Mouse (Mus musculus): Measurements from ENCODE around the gene Rtn4rl2. TPM values are rescaled to one million over a fixed set of nuclear protein-coding genes. Genes with fewer than 3 reads are reported as not detected.
A peak's percentile ranks its signal among the peaks of the same experiment; 100 is the strongest.

Gene Rtn4rl2
- polyA plus RNA-seq, 1 experiment from 2014 or later, result 12.8 TPM

DNA sequence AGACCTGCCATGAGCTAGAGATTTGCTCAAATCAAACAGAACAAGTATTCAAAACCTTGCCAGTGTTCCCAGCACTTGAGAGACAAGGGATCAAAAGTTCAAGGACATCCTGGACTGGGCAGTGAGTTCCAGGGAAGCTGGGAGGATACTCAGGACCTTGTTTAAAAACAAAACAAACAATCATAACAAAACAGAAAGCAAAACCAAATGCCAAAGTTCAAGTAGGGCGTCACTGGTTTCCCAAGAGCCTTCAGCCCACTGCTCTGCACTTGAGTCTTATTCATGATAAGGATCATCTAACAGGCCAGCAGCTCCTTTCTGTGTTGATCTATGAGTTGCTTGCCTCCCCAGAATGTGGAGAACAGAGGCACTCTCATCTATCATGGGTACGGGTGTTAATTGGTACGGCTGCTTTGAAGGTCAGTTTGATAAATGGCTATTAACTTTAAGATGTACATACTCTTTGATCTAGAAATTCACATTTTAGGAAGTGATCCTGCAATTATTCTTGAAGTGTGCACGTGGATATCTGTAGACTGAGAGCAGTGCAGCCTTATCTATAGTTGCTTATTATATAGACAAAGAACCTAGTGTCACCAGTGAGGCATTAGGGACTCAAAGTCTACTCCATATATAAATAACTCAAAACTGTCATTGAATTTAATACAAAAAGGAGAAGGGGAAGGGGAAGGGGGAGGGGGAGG, 9.1 kb upstream of the Rtn4rl2 start:
- H3K9me3 ChIP-seq, result no peaks in the 10 kb centered on the region
- H3K9ac ChIP-seq (replicated peaks), result no peak overlapping the region
- H3K27ac ChIP-seq (replicated peaks), result no peak overlapping the region
- no peak for ATAC-seq (replicated peaks)
- no peak overlapping the region for H3K4me2 ChIP-seq (replicated peaks)
- WGBS, result 78% methylated on average over 4 of the region's 4 CpGs
- peaks cover 8% of the 10 kb centered on the region; the same call in 1 of the 2 replicates for H3K4me1 ChIP-seq
- no peaks in the 10 kb centered on the region for H3K27me3 ChIP-seq
- H3K4me3 ChIP-seq, result no peak overlapping the region
- H3K36me3 ChIP-seq, result no peaks in the 10 kb centered on the region

DNA sequence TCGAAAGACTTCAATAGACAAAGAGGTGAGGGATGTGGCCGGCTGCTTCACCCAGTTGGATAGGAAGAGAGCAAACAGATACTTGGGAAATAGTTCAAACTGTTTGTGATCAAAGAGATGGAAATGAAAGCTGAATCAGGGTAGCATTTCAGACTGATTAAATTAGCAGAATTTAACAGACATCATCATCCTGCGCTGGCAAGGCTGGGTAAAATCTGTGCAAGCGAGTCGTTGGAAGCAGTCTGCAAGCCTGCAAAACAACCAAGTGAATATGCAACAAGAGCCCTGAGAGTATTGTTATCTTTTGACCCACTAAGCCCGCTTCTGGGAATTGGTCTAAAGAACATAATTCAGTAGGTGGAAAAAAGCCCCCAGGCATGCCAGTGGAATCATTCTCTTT, 6.8 kb upstream of the Rtn4rl2 start:
- Histone ChIP-seq H3K4me2 (replicated peaks) (no peak overlapping the region), H3K36me3 (no peaks in the 10 kb centered on the region), H3K4me3 (no peak overlapping the region), H3K27me3 (peaks cover 7% of the 10 kb centered on the region; the same call in 1 of the 2 replicates), H3K9ac (replicated peaks) (no peak overlapping the region), H3K9me3 (no peaks in the 10 kb centered on the region), H3K27ac (replicated peaks) (peak overlapping the region; percentile 67), H3K4me1 (peaks cover 20% of the 10 kb centered on the region)
- WGBS, result 31% methylated on average over 6 of the region's 6 CpGs
- ATAC-seq (replicated peaks), result no peak

DNA sequence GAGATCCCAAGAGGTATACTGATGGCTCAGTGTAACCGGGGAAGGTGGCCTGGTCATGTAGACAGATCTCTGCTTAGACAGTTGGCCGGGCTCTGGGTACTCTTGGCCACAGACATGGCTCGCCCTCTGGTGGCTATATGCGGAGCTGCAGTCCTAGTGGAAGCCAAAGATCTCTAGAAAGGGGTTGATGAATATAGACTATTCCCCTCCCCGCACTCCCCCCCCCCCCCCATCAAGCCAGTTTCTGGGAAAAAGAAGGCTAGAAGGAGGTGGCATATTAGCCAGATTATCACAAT, 3.5 kb upstream of the Rtn4rl2 start:
- H3K4me1 ChIP-seq, result peaks cover 40% of the 10 kb centered on the region
- 2% methylated on average over 5 of the region's 5 CpGs for WGBS
- H3K27me3 ChIP-seq, result peaks cover 11% of the 10 kb centered on the region; the same call in 1 of the 2 replicates
- no peak overlapping the region for H3K9ac ChIP-seq (replicated peaks)
- ATAC-seq (replicated peaks), result no peak
- H3K4me2 ChIP-seq (replicated peaks), result no peak overlapping the region
- no peaks in the 10 kb centered on the region for H3K36me3 ChIP-seq
- H3K9me3 ChIP-seq, result no peaks in the 10 kb centered on the region
- H3K4me3 ChIP-seq, result no peak overlapping the region
- no peak overlapping the region for H3K27ac ChIP-seq (replicated peaks)

DNA sequence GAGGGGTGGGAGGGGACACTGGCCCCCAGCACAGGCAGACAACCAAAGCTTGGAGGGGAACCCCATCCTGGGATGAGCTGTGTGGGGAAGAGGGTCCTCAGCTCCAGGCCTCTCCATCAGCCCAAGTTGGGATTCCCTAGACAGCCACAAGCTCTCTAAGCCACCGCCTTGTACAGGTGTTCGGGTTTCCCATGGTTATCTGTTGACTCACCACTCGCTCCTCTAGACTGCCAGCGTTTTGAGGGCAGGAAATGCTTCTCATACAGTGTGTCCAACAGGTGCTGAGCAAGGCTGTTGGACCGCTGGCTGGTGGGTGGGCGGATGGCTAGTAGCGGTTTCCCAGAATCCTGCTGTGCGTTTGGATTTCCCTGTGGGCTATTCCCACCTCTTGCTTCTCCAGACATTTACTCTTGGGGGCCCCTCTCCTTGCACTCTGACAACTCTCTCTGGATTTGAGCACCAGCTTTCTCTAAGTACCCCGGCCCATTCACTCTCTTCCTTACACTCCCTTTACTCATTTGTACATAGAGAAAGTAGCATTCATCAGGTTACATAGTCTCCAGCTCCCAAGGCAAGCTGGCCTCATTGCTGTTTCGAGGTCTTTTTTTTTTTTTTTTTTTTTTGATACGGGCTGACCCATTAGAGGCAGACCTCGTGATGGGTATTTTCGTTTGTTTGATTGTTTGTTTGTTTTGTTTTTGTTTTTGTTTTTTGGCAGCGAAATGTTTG, 3.0 kb upstream of the Rtn4rl2 start:
- H3K9ac ChIP-seq (replicated peaks), result peak overlapping the region; percentile 16; the same call in 1 of the 2 replicates
- H3K27me3 ChIP-seq, result peaks cover 16% of the 10 kb centered on the region; the same call in 1 of the 2 replicates
- peak overlapping the region; percentile 47 for H3K4me2 ChIP-seq (replicated peaks)
- peak overlapping the region; percentile 30 for H3K4me3 ChIP-seq
- ATAC-seq (replicated peaks), result peak; percentile 24
- H3K9me3 ChIP-seq, result no peaks in the 10 kb centered on the region
- H3K36me3 ChIP-seq, result no peaks in the 10 kb centered on the region
- WGBS, result 15% methylated on average over 14 of the region's 14 CpGs
- peaks cover 45% of the 10 kb centered on the region for H3K4me1 ChIP-seq
- H3K27ac ChIP-seq (replicated peaks), result peak overlapping the region; percentile 91

DNA sequence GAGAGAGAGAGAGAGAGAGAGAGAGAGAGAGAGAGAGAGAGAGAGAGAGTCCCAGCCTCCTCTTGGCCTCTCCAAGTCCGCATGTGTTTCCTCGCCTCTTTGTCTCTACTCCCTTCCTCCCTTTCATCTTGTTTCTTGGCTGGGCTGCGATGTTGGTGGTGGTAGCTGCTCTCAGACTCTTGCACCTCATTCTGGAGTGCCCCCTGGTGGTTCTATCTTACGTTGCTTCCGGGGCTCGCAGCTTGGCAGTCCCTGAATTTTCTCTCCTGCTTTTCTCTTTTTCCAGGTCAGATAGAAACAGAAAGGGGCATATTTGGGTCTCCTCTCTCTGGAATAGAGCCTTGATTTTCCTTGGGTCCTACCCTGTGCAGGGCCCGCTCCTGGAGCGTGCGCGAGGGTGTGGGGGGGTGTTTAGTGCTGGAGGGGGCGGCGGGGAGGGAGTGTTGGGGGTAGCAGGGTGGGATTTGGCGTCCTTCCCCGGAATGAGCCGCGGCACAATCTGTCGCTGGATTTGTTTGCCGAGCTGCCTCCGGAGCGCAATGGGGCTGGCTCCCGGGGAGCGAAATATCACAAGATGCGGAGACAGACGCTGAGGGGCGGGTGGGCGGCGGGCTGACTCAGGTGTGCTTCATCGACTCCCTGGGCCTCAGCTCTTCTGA, 2.3 kb upstream of the Rtn4rl2 start:
- peaks cover 22% of the 10 kb centered on the region; the same call in 1 of the 2 replicates for H3K27me3 ChIP-seq
- H3K27ac ChIP-seq (replicated peaks), result peak overlapping the region; percentile 91
- H3K4me3 ChIP-seq, result peak overlapping the region; percentile 30
- ATAC-seq (replicated peaks), result peak; percentile 66
- WGBS, result under 1% methylated on average over 28 of the region's 28 CpGs
- no peaks in the 10 kb centered on the region for H3K36me3 ChIP-seq
- H3K4me2 ChIP-seq (replicated peaks), result peak overlapping the region; percentile 47
- H3K9me3 ChIP-seq, result no peaks in the 10 kb centered on the region
- H3K4me1 ChIP-seq, result peaks cover 50% of the 10 kb centered on the region
- H3K9ac ChIP-seq (replicated peaks), result peak overlapping the region; percentile 16

DNA sequence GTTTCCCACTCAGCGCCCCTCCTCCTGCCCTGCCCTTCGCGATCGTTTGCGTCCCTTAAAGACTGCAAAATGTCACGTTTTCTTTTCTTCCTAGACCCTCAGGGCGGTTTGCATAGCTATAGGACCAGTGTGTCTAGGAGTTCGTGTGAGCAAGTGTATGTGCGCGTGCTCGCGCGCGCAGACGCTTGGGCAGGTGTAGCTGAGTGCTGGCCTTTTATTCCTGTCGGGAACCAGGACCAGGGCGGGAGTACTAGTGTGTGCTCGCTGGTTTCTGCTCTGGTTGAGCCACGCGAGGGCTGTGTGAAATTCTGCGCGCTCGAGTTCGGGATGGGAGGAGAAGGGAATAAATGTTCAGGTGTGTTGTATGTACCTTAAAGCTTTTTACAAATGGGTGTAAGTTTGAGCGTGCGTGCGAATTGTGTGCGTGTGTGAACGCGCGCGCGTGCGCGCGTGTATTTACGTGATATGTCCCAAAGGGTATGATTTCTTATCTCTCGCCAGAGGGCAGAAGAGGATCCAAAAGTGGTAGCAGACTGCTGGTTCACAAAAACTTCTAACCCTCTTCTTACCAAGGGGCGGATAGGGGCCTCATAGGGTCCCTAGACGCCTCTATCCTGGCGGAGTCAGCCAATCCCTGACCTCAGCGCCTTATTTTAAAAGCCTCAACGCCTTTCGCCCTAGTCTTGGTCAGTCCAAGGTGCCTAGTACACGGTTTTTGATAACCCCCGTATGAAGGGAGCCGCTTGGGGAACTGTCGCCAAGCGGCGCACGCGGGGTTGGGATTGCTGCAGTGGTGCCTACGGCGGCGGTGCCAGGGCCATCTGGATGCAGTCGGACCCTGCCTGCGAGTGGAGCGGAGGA, 1.1 kb upstream of the Rtn4rl2 start:
- Histone ChIP-seq H3K4me2 (replicated peaks) (peak overlapping the region; percentile 92), H3K9me3 (no peaks in the 10 kb centered on the region), H3K4me1 (peaks cover 54% of the 10 kb centered on the region), H3K4me3 (peak overlapping the region; percentile 59), H3K27me3 (peaks cover 22% of the 10 kb centered on the region; the same call in 1 of the 2 replicates), H3K9ac (replicated peaks) (peak overlapping the region; percentile 52), H3K36me3 (no peaks in the 10 kb centered on the region), H3K27ac (replicated peaks) (peak overlapping the region; percentile 91)
- peak; percentile 23 for ATAC-seq (replicated peaks)
- under 1% methylated on average over 58 of the region's 58 CpGs for WGBS

DNA sequence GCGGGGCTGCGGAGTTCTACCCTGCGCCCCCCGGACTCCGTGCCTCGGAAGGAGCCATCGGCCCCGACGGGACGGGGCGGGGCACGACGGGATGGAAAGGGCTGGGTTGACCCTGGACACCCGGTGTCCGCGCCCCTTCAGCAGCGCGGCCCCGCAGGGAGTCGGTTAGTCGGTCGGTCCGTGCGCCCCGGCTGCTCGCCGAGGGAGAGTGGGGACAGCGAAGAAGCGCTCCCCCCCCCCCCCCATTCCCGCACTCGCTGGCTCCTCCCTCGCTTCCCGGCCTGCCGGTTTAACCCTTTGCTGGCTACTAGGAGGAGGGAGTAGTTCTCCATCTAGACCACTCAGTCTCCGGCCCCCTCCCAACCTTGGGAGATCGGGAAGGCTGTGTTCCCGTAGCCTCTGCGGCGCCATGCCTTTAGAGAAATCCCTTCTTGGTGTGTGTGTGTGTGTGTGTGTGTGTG, 341 bp upstream of the Rtn4rl2 start:
- no peaks in the 10 kb centered on the region for H3K9me3 ChIP-seq
- H3K27ac ChIP-seq (replicated peaks), result peak overlapping the region; percentile 91
- peak overlapping the region; percentile 59 for H3K4me3 ChIP-seq
- no peaks in the 10 kb centered on the region for H3K36me3 ChIP-seq
- ATAC-seq (replicated peaks), result peak; percentile 49
- peak overlapping the region; percentile 52 for H3K9ac ChIP-seq (replicated peaks)
- WGBS, result under 1% methylated on average over 27 of the region's 39 CpGs
- H3K4me2 ChIP-seq (replicated peaks), result peak overlapping the region; percentile 92
- H3K4me1 ChIP-seq, result peaks cover 59% of the 10 kb centered on the region
- peaks cover 22% of the 10 kb centered on the region; the same call in 1 of the 2 replicates for H3K27me3 ChIP-seq

DNA sequence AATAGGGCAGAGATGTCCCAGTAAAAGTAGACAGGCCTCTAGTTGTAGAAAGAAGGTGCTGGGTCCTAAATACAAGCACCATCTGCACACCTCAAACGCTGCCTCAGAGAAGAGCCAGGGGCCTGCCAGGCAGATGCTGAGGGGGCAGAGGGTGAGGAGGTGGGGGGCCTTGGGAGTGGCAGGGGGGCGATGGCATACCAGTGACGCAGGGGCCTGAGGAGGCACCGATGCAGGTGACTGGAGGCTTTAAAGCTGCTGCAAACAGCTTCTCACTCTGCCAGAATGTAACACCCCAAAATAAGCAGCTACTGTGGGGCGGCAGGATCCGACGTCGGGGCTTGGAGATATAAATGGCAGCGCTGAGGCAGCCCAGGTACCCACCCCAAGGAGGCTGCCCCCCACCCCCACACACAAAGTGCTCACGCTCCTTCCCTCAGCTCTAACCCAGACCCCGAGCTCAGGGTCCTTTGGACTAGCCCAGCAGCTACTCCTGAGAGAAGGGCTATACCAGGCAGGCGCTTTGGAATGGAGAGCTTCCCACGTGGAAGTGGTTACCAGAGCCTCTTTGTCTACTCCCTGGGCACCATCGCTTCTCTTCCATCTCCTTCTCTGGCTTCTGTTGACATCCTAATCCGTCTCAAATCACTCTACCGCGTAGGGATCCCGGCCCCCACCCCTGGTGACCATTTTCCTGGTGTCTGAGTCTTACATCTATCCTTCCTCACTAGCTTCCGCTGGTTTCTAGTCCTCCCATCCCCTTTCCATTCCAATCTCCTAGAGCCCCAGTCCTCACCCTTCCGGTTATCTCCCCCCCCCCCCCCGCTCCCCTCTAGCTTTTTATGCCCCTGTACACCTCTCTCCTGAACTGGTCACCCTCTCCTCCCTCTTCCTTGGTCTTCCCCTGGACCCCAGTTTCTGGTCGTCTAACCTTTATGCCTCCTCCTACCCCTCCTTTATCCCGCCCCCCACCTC, 1.1 kb downstream of the Rtn4rl2 start:
- 11% methylated on average over 23 of the region's 23 CpGs for WGBS
- H3K9ac ChIP-seq (replicated peaks), result peak overlapping the region; percentile 52
- no peak for ATAC-seq (replicated peaks)
- peaks cover 59% of the 10 kb centered on the region for H3K4me1 ChIP-seq
- no peaks in the 10 kb centered on the region for H3K36me3 ChIP-seq
- H3K27me3 ChIP-seq, result peaks cover 22% of the 10 kb centered on the region; the same call in 1 of the 2 replicates
- H3K27ac ChIP-seq (replicated peaks), result peak overlapping the region; percentile 91
- H3K4me3 ChIP-seq, result peak overlapping the region; percentile 59
- H3K4me2 ChIP-seq (replicated peaks), result peak overlapping the region; percentile 92
- H3K9me3 ChIP-seq, result no peaks in the 10 kb centered on the region

DNA sequence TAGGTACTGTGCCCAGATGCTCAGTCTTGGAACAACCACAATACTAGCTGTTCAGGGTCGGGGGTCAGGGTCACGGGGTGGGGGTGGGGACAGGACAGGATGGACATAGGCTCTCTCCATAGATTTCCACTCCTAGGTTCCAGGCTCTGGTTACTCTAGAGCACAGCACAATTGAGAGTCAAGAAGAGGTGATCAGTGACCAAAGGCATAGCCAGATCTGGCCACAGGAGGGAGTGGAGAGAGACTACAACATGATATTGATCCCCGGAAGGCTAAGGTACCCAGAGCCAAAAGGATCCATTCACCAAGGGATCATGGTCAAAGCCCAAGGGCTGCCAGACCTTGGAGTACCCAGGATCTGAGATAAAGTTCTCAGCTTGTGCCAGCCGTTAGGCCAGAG, 1.9 kb downstream of the Rtn4rl2 start:
- Histone ChIP-seq H3K27ac (replicated peaks) (no peak overlapping the region), H3K27me3 (peaks cover 20% of the 10 kb centered on the region; the same call in 1 of the 2 replicates), H3K4me2 (replicated peaks) (peak overlapping the region; percentile 92), H3K9ac (replicated peaks) (peak overlapping the region; percentile 52; the same call in 1 of the 2 replicates), H3K36me3 (0 out of 2 replicates have a peak, but pooled peaks cover 2% of the 10 kb centered on the region), H3K4me1 (peaks cover 56% of the 10 kb centered on the region), H3K4me3 (peak overlapping the region; percentile 59), H3K9me3 (no peaks in the 10 kb centered on the region)
- whole genome bisulfite sequencing, result 46% methylated on average over 4 of the region's 4 CpGs
- no peak for ATAC-seq (replicated peaks)

DNA sequence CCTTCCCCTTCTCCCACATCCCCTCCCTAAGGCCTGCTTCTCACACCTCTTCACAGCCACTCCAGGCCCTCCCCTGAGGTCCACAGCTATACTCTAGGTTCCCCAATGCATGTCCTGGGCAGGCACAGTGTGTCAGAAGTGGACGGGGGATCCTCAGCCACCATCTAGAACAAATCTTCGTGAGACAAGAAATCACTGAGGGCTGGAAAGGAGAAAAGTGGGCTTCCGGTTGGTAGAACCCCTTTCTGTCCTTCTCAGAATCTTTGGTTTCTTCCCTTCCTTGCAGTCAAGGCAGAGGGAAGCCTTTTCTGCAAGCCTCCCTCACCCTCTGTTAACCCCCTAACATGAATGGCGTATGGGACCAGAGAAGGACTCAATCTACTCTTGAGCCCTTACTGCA, 2.6 kb downstream of the Rtn4rl2 start:
- Histone ChIP-seq H3K9ac (replicated peaks) (no peak overlapping the region), H3K4me2 (replicated peaks) (peak overlapping the region; percentile 92), H3K4me1 (peaks cover 50% of the 10 kb centered on the region), H3K9me3 (no peaks in the 10 kb centered on the region), H3K27ac (replicated peaks) (no peak overlapping the region), H3K36me3 (0 out of 2 replicates have a peak, but pooled peaks cover 2% of the 10 kb centered on the region), H3K27me3 (peaks cover 15% of the 10 kb centered on the region; the same call in 1 of the 2 replicates), H3K4me3 (peak overlapping the region; percentile 7; the same call in 1 of the 2 replicates)
- no peak for ATAC-seq (replicated peaks)
- 69% methylated on average over 4 of the region's 4 CpGs for WGBS

Data from forebrain, embryonic 15.5 days (tissue).